16 mouse cellular contexts compared by ENCODE assay signal in genomic region chr6:72227011-72227410, GRCm38 (mm10). TPM values are rescaled to one million over a fixed set of nuclear protein-coding genes. Genes with fewer than 3 reads are reported as not detected.
"Had no signal": no experiment of that assay in that cellular context is flagged by ENCODE, and none has a peak within 500 bp of the region (broad histone marks: within the 10 kb centered on the region; RNA-seq: fewer than 3 reads in every experiment).

No protein-coding gene starts in this region.

- H3K9ac ChIP-seq: neural tube, embryonic 13.5 days; neural tube, embryonic 15.5 days; stomach, embryonic 15.5 days had no signal

- H3K27ac ChIP-seq: neural tube, embryonic 13.5 days; neural tube, embryonic 15.5 days; stomach, embryonic 15.5 days; stomach, postnatal 0 days had no signal

- H3K4me3 ChIP-seq: neural tube, embryonic 13.5 days; neural tube, embryonic 15.5 days; stomach, embryonic 15.5 days had no signal

- DNase-seq: retina, postnatal 1 day; right cerebral cortex, adult 18-20 months; right cerebral cortex, postnatal 14 days; right cerebral cortex, postnatal 25 days; right cerebral cortex, postnatal 4 days; thymus, adult 18-20 months; thymus, adult 2 months; thymus, postnatal 14 days; thymus, postnatal 25 days; thymus, postnatal 36 days; thymus, postnatal 4 days had no signal

- H3K36me3 ChIP-seq: neural tube, embryonic 13.5 days; neural tube, embryonic 15.5 days; stomach, embryonic 15.5 days had no signal

- H3K9me3 ChIP-seq: neural tube, embryonic 13.5 days; neural tube, embryonic 15.5 days; stomach, embryonic 15.5 days had no signal

- H3K4me2 ChIP-seq: neural tube, embryonic 13.5 days; neural tube, embryonic 15.5 days; stomach, embryonic 15.5 days had no signal

RNA-seq across cellular contexts. Expression of gene Atoh8, which starts 8.4 kb away (rescaled TPM):
- total RNA-seq: neutrophil, adult 5-6 weeks had no signal
